Mouse (Mus musculus): ENCODE results near the gene Ak1. TPM values are rescaled to one million over a fixed set of nuclear protein-coding genes. Genes with fewer than 3 reads are reported as not detected.
A peak's percentile ranks its signal among the peaks of the same experiment; 100 is the strongest.

Gene Ak1
- polyA plus RNA-seq, 1 experiment from 2014 or later, result 18.9 TPM

GRCm38 (mm10) chr2:32597248-32597647 lies 24.3 kb upstream of the Ak1 start:
- no peaks in the 10 kb centered on the region for H3K36me3 ChIP-seq (ENCODE audit: control insufficient read depth, insufficient read depth, low read length)
- H3K4me2 ChIP-seq (ENCODE audit: low read depth, low read length, severe bottlenecking), result no peak overlapping the region
- no peak overlapping the region for H3K4me3 ChIP-seq (ENCODE audit: low read depth, low read length)
- 86% methylated on average over 5 of the region's 5 CpGs for WGBS
- no peak for DNase-seq (ENCODE audit: low spot score)
- ATAC-seq (replicated peaks; ENCODE audit: low FRiP score), result no peak
- H3K27me3 ChIP-seq (ENCODE audit: control insufficient read depth, insufficient read depth, low read length), result no peaks in the 10 kb centered on the region
- no peaks in the 10 kb centered on the region for H3K4me1 ChIP-seq (replicated peaks; ENCODE audit: control insufficient read depth, insufficient read depth, low read length)
- H3K9ac ChIP-seq (ENCODE audit: low read length), result no peak overlapping the region
- H3K27ac ChIP-seq (ENCODE audit: low read depth, low read length), result no peak overlapping the region
- H3K9me3 ChIP-seq (ENCODE audit: control insufficient read depth, low read length), result no peaks in the 10 kb centered on the region

DNA sequence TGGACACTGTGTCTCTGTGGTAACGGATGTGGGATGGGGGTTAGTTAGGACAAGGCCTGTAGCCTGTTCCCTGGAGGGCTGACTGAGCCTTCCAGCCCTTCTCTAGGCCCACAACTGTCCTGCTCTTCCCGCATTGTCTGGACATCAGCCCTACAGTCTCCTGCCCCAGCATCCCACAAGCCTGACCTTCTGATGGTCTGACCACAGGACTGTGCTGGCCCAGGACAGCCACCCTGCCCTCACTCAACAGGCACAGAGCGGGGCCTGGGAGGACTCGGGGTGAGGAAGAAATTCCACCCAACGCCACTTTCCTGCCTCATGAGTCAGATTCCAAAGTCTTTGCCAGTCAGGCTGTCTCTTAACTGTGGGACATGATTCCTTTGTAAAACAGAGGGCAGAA lies 23.9 kb upstream of the Ak1 start:
- no peaks in the 10 kb centered on the region for H3K27me3 ChIP-seq (ENCODE audit: control insufficient read depth, insufficient read depth, low read length)
- no peaks in the 10 kb centered on the region for H3K9me3 ChIP-seq (ENCODE audit: control insufficient read depth, low read length)
- H3K4me3 ChIP-seq (ENCODE audit: low read depth, low read length), result no peak overlapping the region
- no peak overlapping the region for H3K9ac ChIP-seq (ENCODE audit: low read length)
- no peaks in the 10 kb centered on the region for H3K36me3 ChIP-seq (ENCODE audit: control insufficient read depth, insufficient read depth, low read length)
- no peak overlapping the region for H3K4me2 ChIP-seq (ENCODE audit: low read depth, low read length, severe bottlenecking)
- DNase-seq (ENCODE audit: low spot score) (no peak), ATAC-seq (replicated peaks; ENCODE audit: low FRiP score) (no peak)
- WGBS, result 92% methylated on average over 5 of the region's 5 CpGs
- no peak overlapping the region for H3K27ac ChIP-seq (ENCODE audit: low read depth, low read length)
- H3K4me1 ChIP-seq (replicated peaks; ENCODE audit: control insufficient read depth, insufficient read depth, low read length), result no peaks in the 10 kb centered on the region

DNA sequence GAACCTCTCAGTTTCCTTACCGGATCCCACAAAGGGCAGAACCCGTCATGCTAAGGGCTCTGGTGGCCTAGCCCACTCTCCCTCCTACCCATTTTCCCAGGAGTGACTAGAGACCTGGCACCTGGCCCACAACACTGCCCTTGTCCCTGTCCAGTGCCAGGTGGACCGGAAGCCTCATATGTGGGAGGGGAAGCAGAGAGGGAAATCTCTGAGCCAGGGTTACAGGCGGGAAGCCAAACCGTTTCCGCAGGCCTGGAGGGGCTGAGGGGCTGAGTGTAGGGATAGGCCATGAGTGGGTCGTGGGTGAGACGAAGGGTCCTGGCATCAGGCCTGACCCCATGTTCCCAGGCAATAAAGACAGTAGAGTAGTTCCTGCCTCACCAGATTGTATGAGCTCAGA lies 23.1 kb upstream of the Ak1 start:
- ATAC-seq (replicated peaks; ENCODE audit: low FRiP score) (no peak), DNase-seq (ENCODE audit: low spot score) (no peak)
- Histone ChIP-seq H3K27me3 (ENCODE audit: control insufficient read depth, insufficient read depth, low read length) (no peaks in the 10 kb centered on the region), H3K4me3 (ENCODE audit: low read depth, low read length) (no peak overlapping the region), H3K4me2 (ENCODE audit: low read depth, low read length, severe bottlenecking) (no peak overlapping the region), H3K9ac (ENCODE audit: low read length) (no peak overlapping the region), H3K36me3 (ENCODE audit: control insufficient read depth, insufficient read depth, low read length) (no peaks in the 10 kb centered on the region), H3K27ac (ENCODE audit: low read depth, low read length) (no peak overlapping the region), H3K9me3 (ENCODE audit: control insufficient read depth, low read length) (no peaks in the 10 kb centered on the region), H3K4me1 (replicated peaks; ENCODE audit: control insufficient read depth, insufficient read depth, low read length) (no peaks in the 10 kb centered on the region)
- 87% methylated on average over 8 of the region's 8 CpGs for WGBS

GRCm38 (mm10) chr2:32599409-32599808 lies 22.1 kb upstream of the Ak1 start, which contains the start of gene St6galnac6:
TSS of gene St6galnac6 (plus strand) at chr2:32599709.
- Histone ChIP-seq H3K4me3 (ENCODE audit: low read depth, low read length) (no peak within 1 kb of the TSS), H3K27ac (ENCODE audit: low read depth, low read length) (no peak within 1 kb of the TSS), H3K36me3 (ENCODE audit: control insufficient read depth, insufficient read depth, low read length) (no peaks in the 10 kb centered on the region), H3K9ac (ENCODE audit: low read length) (no peak within 1 kb of the TSS), H3K4me2 (ENCODE audit: low read depth, low read length, severe bottlenecking) (no peak within 1 kb of the TSS), H3K27me3 (ENCODE audit: control insufficient read depth, insufficient read depth, low read length) (no peaks in the 10 kb centered on the region), H3K9me3 (ENCODE audit: control insufficient read depth, low read length) (no peaks in the 10 kb centered on the region), H3K4me1 (replicated peaks; ENCODE audit: control insufficient read depth, insufficient read depth, low read length) (no peaks in the 10 kb centered on the region)
- WGBS, result 92% methylated on average over 3 of the region's 3 CpGs
- DNase-seq (ENCODE audit: low spot score) (no peak), ATAC-seq (replicated peaks; ENCODE audit: low FRiP score) (no peak)

DNA sequence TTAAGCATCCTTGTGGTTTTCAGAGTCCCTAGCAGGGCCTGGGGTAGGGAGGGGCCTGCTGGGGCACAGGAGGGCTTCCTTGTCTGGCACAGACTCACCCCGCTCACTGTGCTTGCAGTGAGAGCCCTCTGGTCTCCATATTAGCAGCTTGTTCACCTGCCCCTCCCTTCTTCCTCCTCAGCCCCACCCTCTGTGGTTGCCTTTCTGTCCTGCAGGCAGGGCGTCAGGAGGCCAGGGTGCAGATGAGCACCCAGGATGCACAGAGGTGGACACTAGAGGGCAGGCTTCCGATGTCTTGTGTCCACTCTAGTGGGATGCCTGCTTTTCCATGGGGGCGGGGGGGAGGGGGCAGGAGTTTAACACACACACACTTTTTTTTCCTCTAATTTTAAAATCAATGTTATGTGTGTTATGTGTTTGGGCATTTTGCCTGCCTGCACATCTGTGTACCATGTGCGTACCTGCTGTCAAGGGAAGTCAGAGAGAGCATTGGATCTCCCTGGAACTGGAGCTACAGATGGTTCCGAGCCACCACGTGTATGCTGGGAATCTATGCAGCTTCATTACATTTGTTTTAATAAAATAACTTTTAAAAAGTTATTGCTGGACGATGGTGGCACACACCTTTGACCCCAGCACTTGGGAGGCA lies 20.0 kb upstream of the Ak1 start:
- no peaks in the 10 kb centered on the region for H3K27me3 ChIP-seq (ENCODE audit: control insufficient read depth, insufficient read depth, low read length)
- WGBS, result 45% methylated on average over 8 of the region's 8 CpGs
- H3K4me1 ChIP-seq (replicated peaks; ENCODE audit: control insufficient read depth, insufficient read depth, low read length), result no peaks in the 10 kb centered on the region
- no peak overlapping the region for H3K4me3 ChIP-seq (ENCODE audit: low read depth, low read length)
- H3K9ac ChIP-seq (ENCODE audit: low read length), result no peak overlapping the region
- ATAC-seq (replicated peaks; ENCODE audit: low FRiP score), result 0 out of 2 replicates have a peak, but pooled peaks have one; percentile 30
- no peak overlapping the region for H3K27ac ChIP-seq (ENCODE audit: low read depth, low read length)
- DNase-seq (ENCODE audit: low spot score), result no peak
- H3K9me3 ChIP-seq (ENCODE audit: control insufficient read depth, low read length), result no peaks in the 10 kb centered on the region
- H3K4me2 ChIP-seq (ENCODE audit: low read depth, low read length, severe bottlenecking), result no peak overlapping the region
- H3K36me3 ChIP-seq (ENCODE audit: control insufficient read depth, insufficient read depth, low read length), result no peaks in the 10 kb centered on the region

GRCm38 (mm10) chr2:32602600-32603054 lies 18.9 kb upstream of the Ak1 start:
- Histone ChIP-seq H3K9me3 (ENCODE audit: control insufficient read depth, low read length) (no peaks in the 10 kb centered on the region), H3K4me1 (replicated peaks; ENCODE audit: control insufficient read depth, insufficient read depth, low read length) (0 out of 2 replicates have a peak, but pooled peaks cover 2% of the 10 kb centered on the region), H3K36me3 (ENCODE audit: control insufficient read depth, insufficient read depth, low read length) (no peaks in the 10 kb centered on the region), H3K27me3 (ENCODE audit: control insufficient read depth, insufficient read depth, low read length) (no peaks in the 10 kb centered on the region), H3K27ac (ENCODE audit: low read depth, low read length) (no peak overlapping the region), H3K4me2 (ENCODE audit: low read depth, low read length, severe bottlenecking) (peak overlapping the region; percentile 36), H3K9ac (ENCODE audit: low read length) (peak overlapping the region; percentile 32; the same call in 1 of the 2 replicates), H3K4me3 (ENCODE audit: low read depth, low read length) (peak overlapping the region; percentile 5; the same call in 1 of the 2 replicates)
- under 1% methylated on average over 11 of the region's 11 CpGs for WGBS
- ATAC-seq (replicated peaks; ENCODE audit: low FRiP score) (0 out of 2 replicates have a peak, but pooled peaks have one; percentile 26), DNase-seq (ENCODE audit: low spot score) (peak; percentile 94)

GRCm38 (mm10) chr2:32604631-32605030 lies 16.9 kb upstream of the Ak1 start:
- peaks cover 4% of the 10 kb centered on the region; the same call in 1 of the 2 replicates for H3K4me1 ChIP-seq (replicated peaks; ENCODE audit: control insufficient read depth, insufficient read depth, low read length)
- WGBS, result 60% methylated on average over 10 of the region's 10 CpGs
- ATAC-seq (replicated peaks; ENCODE audit: low FRiP score), result no peak
- no peak overlapping the region for H3K4me2 ChIP-seq (ENCODE audit: low read depth, low read length, severe bottlenecking)
- no peaks in the 10 kb centered on the region for H3K9me3 ChIP-seq (ENCODE audit: control insufficient read depth, low read length)
- H3K36me3 ChIP-seq (ENCODE audit: control insufficient read depth, insufficient read depth, low read length), result no peaks in the 10 kb centered on the region
- peaks cover 2% of the 10 kb centered on the region; the same call in 1 of the 2 replicates for H3K27me3 ChIP-seq (ENCODE audit: control insufficient read depth, insufficient read depth, low read length)
- H3K27ac ChIP-seq (ENCODE audit: low read depth, low read length), result no peak overlapping the region
- DNase-seq (ENCODE audit: low spot score), result no peak
- no peak overlapping the region for H3K4me3 ChIP-seq (ENCODE audit: low read depth, low read length)
- no peak overlapping the region for H3K9ac ChIP-seq (ENCODE audit: low read length)

- Histone ChIP-seq H3K4me2 (ENCODE audit: low read depth, low read length, severe bottlenecking) (peak overlapping the region; percentile 88), H3K27me3 (ENCODE audit: control insufficient read depth, insufficient read depth, low read length) (peaks cover 2% of the 10 kb centered on the region; the same call in 1 of the 2 replicates), H3K4me1 (replicated peaks; ENCODE audit: control insufficient read depth, insufficient read depth, low read length) (peaks cover 10% of the 10 kb centered on the region; the same call in 1 of the 2 replicates), H3K36me3 (ENCODE audit: control insufficient read depth, insufficient read depth, low read length) (no peaks in the 10 kb centered on the region), H3K27ac (ENCODE audit: low read depth, low read length) (0 out of 2 replicates have a peak overlapping the region, but pooled peaks have one; percentile 18), H3K9me3 (ENCODE audit: control insufficient read depth, low read length) (no peaks in the 10 kb centered on the region), H3K9ac (ENCODE audit: low read length) (peak overlapping the region; percentile 79), H3K4me3 (ENCODE audit: low read depth, low read length) (peak overlapping the region; percentile 68)
- 11% methylated on average over 53 of the region's 55 CpGs for WGBS
- DNase-seq (ENCODE audit: low spot score), result peak; percentile 90
- peak; percentile 80 for ATAC-seq (replicated peaks; ENCODE audit: low FRiP score)
These were observed 15.1 kb upstream of the Ak1 start for GRCm38 (mm10) chr2:32606161-32607142.

Data from forebrain, embryonic 11.5 days (tissue).